Mouse (Mus musculus): ENCODE data around the gene Gcnt2.
"Not testable (repeated sequence)": the region's sequence is repeated elsewhere in the genome, so short reads cannot be mapped to it uniquely, and the experiment has no call there.

Gcnt2 gene

GRCm38 (mm10) chr13:40943066-40943465 is 83.5 kb downstream of the Gcnt2 start:
- no peak for DNase-seq (ENCODE audit: low read depth, low spot score)

GRCm38 (mm10) chr13:40943936-40944335 is 84.4 kb downstream of the Gcnt2 start:
- no peak for DNase-seq (ENCODE audit: low read depth, low spot score)

GRCm38 (mm10) chr13:40944346-40944745 is 84.8 kb downstream of the Gcnt2 start:
- peak; percentile 16 for DNase-seq (ENCODE audit: low read depth, low spot score)

- DNase-seq (ENCODE audit: low read depth, low spot score) = no peak
Measured at GRCm38 (mm10) chr13:40946513-40946912, 87.0 kb downstream of the Gcnt2 start.

- no peak for DNase-seq (ENCODE audit: low read depth, low spot score)
Measured at GRCm38 (mm10) chr13:40947538-40948205, 88.1 kb downstream of the Gcnt2 start.

- DNase-seq (ENCODE audit: low read depth, low spot score) = no peak
Measured at GRCm38 (mm10) chr13:40951386-40951976, 91.9 kb downstream of the Gcnt2 start.

GRCm38 (mm10) chr13:40953231-40953630 is 93.7 kb downstream of the Gcnt2 start:
- DNase-seq (ENCODE audit: low read depth, low spot score) = no peak

- no peak for DNase-seq (ENCODE audit: low read depth, low spot score)
Measured at GRCm38 (mm10) chr13:40955773-40956172, 96.2 kb downstream of the Gcnt2 start.

GRCm38 (mm10) chr13:40967609-40968008 is 108.1 kb downstream of the Gcnt2 start:
- DNase-seq (ENCODE audit: low read depth, low spot score) = no peak

- DNase-seq (ENCODE audit: low read depth, low spot score) = no peak
Measured at GRCm38 (mm10) chr13:40968564-40968963, 109.0 kb downstream of the Gcnt2 start.

- DNase-seq (ENCODE audit: low read depth, low spot score) = no peak
Measured at GRCm38 (mm10) chr13:40969761-40970390, 110.3 kb downstream of the Gcnt2 start.

- no peak for DNase-seq (ENCODE audit: low read depth, low spot score)
Measured at GRCm38 (mm10) chr13:40971261-40971660, 111.7 kb downstream of the Gcnt2 start.

- no peak for DNase-seq (ENCODE audit: low read depth, low spot score)
Measured at GRCm38 (mm10) chr13:40971831-40972230, 112.3 kb downstream of the Gcnt2 start.

- DNase-seq (ENCODE audit: low read depth, low spot score) = no peak
Measured at GRCm38 (mm10) chr13:40972976-40973375, 113.4 kb downstream of the Gcnt2 start.

- peak; percentile 65 for DNase-seq (ENCODE audit: low read depth, low spot score)
Measured at GRCm38 (mm10) chr13:40977609-40978008, 118.1 kb downstream of the Gcnt2 start.

GRCm38 (mm10) chr13:40978652-40979051 is 119.1 kb downstream of the Gcnt2 start:
- no peak for DNase-seq (ENCODE audit: low read depth, low spot score)

GRCm38 (mm10) chr13:40979321-40979720 is 119.8 kb downstream of the Gcnt2 start:
- no peak for DNase-seq (ENCODE audit: low read depth, low spot score)

- DNase-seq (ENCODE audit: low read depth, low spot score) = no peak
Measured at GRCm38 (mm10) chr13:40982759-40983158, 123.2 kb downstream of the Gcnt2 start.

- DNase-seq (ENCODE audit: low read depth, low spot score) = no peak
Measured at GRCm38 (mm10) chr13:40986081-40986480, 126.5 kb downstream of the Gcnt2 start.

- DNase-seq (ENCODE audit: low read depth, low spot score) = not testable (repeated sequence)
Measured at GRCm38 (mm10) chr13:40987608-40988303, 128.2 kb downstream of the Gcnt2 start.

GRCm38 (mm10) chr13:40988418-40988817 is 128.9 kb downstream of the Gcnt2 start:
- DNase-seq (ENCODE audit: low read depth, low spot score) = no peak

Data from WW6 (cell line).